Mouse (Mus musculus): Measurements from ENCODE around the gene Ciao1. TPM values are rescaled to one million over a fixed set of nuclear protein-coding genes. Genes with fewer than 3 reads are reported as not detected.
A peak's percentile ranks its signal among the peaks of the same experiment; 100 is the strongest.

The Ciao1 gene
- polyA plus RNA-seq, 1 experiment from 2014 or later = 53.7 TPM

GRCm38 (mm10) chr2:127269491-127270299, 22.1 kb upstream of the Ciao1 start, which contains the start of gene Stard7:
Gene Stard7 (plus strand): TSS chr2:127270218.
- peak; percentile 99 for ATAC-seq (ENCODE audit: insufficient number of reproducible peaks, low FRiP score)
- H3K9me3 ChIP-seq (replicated peaks) = no peaks in the 10 kb centered on the region
- H3K27ac ChIP-seq (ENCODE audit: poor library complexity, severe bottlenecking) = peak within 1 kb of the TSS; percentile 97
- H3K36me3 ChIP-seq = no peaks in the 10 kb centered on the region
- peak within 1 kb of the TSS; percentile 92 for H3K9ac ChIP-seq
- H3K4me2 ChIP-seq = peak within 1 kb of the TSS; percentile 88
- WGBS = under 1% methylated on average over 49 of the region's 49 CpGs
- H3K27me3 ChIP-seq (replicated peaks) = no peaks in the 10 kb centered on the region
- peak within 1 kb of the TSS; percentile 79 for H3K4me3 ChIP-seq
- H3K4me1 ChIP-seq (replicated peaks) = peaks cover 14% of the 10 kb centered on the region

DNA sequence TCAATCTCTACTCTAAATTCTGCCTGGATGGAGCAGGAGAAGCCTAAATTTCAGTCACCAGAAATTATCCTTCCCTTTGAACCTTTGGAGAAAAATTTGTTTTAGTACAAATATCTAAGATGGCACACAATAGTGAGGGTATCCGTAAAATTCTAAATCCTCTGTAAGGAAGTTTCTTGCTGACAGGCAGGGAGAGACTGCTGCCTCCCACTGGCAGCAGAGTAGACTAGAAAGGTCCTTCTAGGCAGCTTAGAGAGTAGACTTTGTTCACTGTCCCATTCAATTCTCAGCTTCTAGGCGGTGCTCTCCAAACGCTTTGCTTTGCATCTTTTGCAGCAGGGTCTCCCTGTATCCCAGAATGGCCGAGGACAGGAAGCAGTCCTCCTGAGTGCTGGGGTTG, 20.2 kb upstream of the Ciao1 start:
- no peaks in the 10 kb centered on the region for H3K9me3 ChIP-seq (replicated peaks)
- no peak overlapping the region for H3K27ac ChIP-seq (ENCODE audit: poor library complexity, severe bottlenecking)
- no peak overlapping the region for H3K4me2 ChIP-seq
- no peak for ATAC-seq (ENCODE audit: insufficient number of reproducible peaks, low FRiP score)
- peaks cover 7% of the 10 kb centered on the region; the same call in 1 of the 2 replicates for H3K4me1 ChIP-seq (replicated peaks)
- H3K36me3 ChIP-seq = no peaks in the 10 kb centered on the region
- WGBS = 40% methylated on average over 4 of the region's 4 CpGs
- H3K9ac ChIP-seq = no peak overlapping the region
- no peaks in the 10 kb centered on the region for H3K27me3 ChIP-seq (replicated peaks)
- H3K4me3 ChIP-seq = no peak overlapping the region

GRCm38 (mm10) chr2:127262480-127262879, 14.9 kb upstream of the Ciao1 start:
- no peak overlapping the region for H3K9ac ChIP-seq
- H3K4me1 ChIP-seq (replicated peaks) = no peaks in the 10 kb centered on the region
- no peaks in the 10 kb centered on the region for H3K27me3 ChIP-seq (replicated peaks)
- no peak overlapping the region for H3K27ac ChIP-seq (ENCODE audit: poor library complexity, severe bottlenecking)
- no peak for ATAC-seq (ENCODE audit: insufficient number of reproducible peaks, low FRiP score)
- no peak overlapping the region for H3K4me2 ChIP-seq
- no peak overlapping the region for H3K4me3 ChIP-seq
- H3K9me3 ChIP-seq (replicated peaks) = no peaks in the 10 kb centered on the region
- peaks cover 30% of the 10 kb centered on the region for H3K36me3 ChIP-seq

DNA sequence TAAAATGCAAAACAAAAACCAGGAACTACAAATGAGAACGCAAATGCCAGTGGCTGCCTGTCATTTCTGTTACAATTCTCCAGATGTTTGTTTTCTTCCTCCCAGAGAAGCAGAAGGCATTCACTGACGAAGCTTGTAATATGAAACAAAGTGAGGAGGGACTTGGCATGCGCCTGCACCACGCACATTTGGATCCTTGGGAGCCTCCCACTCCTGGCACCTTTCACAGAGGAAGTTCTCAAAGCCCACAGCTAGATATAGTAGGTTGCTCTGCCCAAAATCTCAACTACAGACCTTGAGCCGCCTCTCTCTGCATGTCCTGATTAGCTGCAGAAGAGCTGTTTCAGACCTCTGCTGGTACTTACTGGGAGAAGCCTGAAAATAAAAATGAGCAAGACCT, 11.7 kb upstream of the Ciao1 start:
- H3K9ac ChIP-seq = no peak overlapping the region

DNA sequence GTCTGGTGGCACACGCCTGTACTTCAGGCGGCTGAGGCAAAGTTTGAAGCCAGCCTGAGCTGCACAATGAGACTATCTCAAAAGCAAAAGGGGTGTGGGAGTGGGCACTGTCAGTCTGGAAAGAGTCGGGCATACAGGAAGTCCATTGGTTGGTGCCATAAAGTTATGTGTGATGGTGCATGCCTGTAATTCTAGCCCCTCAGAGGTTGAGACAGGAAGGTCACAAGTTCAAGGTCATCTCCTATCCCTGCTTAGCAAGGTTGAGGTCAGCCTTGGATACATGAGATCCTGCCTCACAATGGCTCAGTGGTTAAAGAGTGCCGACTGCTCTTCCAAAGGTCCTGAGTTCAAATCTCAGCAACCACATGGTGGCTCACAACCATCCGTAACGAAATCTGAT, 7.7 kb upstream of the Ciao1 start:
- no peaks in the 10 kb centered on the region for H3K27me3 ChIP-seq (replicated peaks)
- WGBS = 82% methylated on average over 6 of the region's 6 CpGs
- peaks cover 37% of the 10 kb centered on the region for H3K4me1 ChIP-seq (replicated peaks)
- no peak overlapping the region for H3K9ac ChIP-seq
- H3K27ac ChIP-seq (ENCODE audit: poor library complexity, severe bottlenecking) = no peak overlapping the region
- peaks cover 46% of the 10 kb centered on the region for H3K36me3 ChIP-seq
- no peaks in the 10 kb centered on the region for H3K9me3 ChIP-seq (replicated peaks)
- H3K4me3 ChIP-seq = no peak overlapping the region
- no peak overlapping the region for H3K4me2 ChIP-seq
- ATAC-seq (ENCODE audit: insufficient number of reproducible peaks, low FRiP score) = no peak

More for the DNA sequence above, 11.7 kb upstream of the Ciao1 start:
- peaks cover 12% of the 10 kb centered on the region; the same call in 1 of the 2 replicates for H3K4me1 ChIP-seq (replicated peaks)
- H3K4me3 ChIP-seq = no peak overlapping the region
- no peak for ATAC-seq (ENCODE audit: insufficient number of reproducible peaks, low FRiP score)
- H3K36me3 ChIP-seq = peaks cover 47% of the 10 kb centered on the region
- H3K9me3 ChIP-seq (replicated peaks) = no peaks in the 10 kb centered on the region
- H3K27me3 ChIP-seq (replicated peaks) = no peaks in the 10 kb centered on the region
- H3K27ac ChIP-seq (ENCODE audit: poor library complexity, severe bottlenecking) = no peak overlapping the region
- 88% methylated on average over 5 of the region's 5 CpGs for WGBS
- no peak overlapping the region for H3K4me2 ChIP-seq

DNA sequence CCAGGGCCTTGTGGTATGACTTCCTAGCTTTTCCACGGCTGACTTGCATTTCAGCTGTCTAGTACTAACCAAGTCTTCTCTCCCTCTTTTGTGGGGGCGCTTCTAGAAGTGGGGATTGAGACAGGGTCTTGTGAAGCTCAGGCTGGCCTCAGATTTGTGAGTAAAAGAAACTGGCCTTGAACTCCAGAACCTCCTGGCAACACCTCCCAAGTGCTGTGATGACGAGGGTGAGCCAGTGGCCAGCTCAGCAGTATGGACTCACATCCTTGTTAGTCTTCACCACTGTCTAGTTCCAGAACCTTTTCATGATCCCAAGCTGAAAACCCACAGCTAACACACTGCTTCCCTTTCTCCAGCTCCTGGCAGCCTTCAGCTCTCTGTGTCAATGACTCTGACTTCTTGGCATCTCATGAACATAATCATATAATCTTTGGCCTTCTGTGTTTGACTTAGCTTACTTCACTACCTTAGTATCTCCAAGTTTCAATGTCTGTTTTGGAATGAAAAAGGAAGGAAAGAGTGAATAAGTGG, 7.1 kb upstream of the Ciao1 start:
- Histone ChIP-seq H3K27ac (ENCODE audit: poor library complexity, severe bottlenecking) (no peak overlapping the region), H3K36me3 (peaks cover 43% of the 10 kb centered on the region), H3K4me3 (no peak overlapping the region), H3K27me3 (replicated peaks) (no peaks in the 10 kb centered on the region), H3K9me3 (replicated peaks) (no peaks in the 10 kb centered on the region), H3K4me1 (replicated peaks) (peaks cover 40% of the 10 kb centered on the region), H3K4me2 (no peak overlapping the region), H3K9ac (peak overlapping the region; percentile 4; the same call in 1 of the 2 replicates)
- 73% methylated on average over 3 of the region's 3 CpGs for WGBS
- no peak for ATAC-seq (ENCODE audit: insufficient number of reproducible peaks, low FRiP score)

DNA sequence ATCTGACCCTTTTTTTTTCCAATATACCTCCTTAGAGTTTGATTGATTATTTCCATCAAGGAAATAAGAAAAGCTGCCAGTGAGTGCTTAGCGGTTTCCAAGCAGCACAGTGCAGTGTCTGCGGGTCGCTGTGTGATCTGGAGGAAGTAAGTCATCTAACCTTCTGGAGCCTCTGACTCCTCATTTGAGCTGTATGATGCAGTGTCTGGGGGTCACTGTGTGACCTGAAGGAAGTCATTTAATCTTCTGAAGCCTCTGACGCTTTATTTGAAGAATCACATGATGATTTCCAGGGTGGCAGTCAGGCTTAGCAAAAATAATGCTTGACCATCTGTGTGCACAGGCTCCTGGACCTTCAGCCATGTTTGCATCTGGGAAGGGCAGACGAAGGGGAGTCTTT, 5.2 kb upstream of the Ciao1 start:
- Histone ChIP-seq H3K9ac (no peak overlapping the region), H3K4me1 (replicated peaks) (peaks cover 52% of the 10 kb centered on the region), H3K27me3 (replicated peaks) (no peaks in the 10 kb centered on the region), H3K4me2 (no peak overlapping the region), H3K9me3 (replicated peaks) (no peaks in the 10 kb centered on the region), H3K27ac (ENCODE audit: poor library complexity, severe bottlenecking) (peak overlapping the region; percentile 62; the same call in 1 of the 2 replicates), H3K4me3 (no peak overlapping the region), H3K36me3 (peaks cover 24% of the 10 kb centered on the region)
- 80% methylated on average over 5 of the region's 5 CpGs for WGBS
- no peak for ATAC-seq (ENCODE audit: insufficient number of reproducible peaks, low FRiP score)

DNA sequence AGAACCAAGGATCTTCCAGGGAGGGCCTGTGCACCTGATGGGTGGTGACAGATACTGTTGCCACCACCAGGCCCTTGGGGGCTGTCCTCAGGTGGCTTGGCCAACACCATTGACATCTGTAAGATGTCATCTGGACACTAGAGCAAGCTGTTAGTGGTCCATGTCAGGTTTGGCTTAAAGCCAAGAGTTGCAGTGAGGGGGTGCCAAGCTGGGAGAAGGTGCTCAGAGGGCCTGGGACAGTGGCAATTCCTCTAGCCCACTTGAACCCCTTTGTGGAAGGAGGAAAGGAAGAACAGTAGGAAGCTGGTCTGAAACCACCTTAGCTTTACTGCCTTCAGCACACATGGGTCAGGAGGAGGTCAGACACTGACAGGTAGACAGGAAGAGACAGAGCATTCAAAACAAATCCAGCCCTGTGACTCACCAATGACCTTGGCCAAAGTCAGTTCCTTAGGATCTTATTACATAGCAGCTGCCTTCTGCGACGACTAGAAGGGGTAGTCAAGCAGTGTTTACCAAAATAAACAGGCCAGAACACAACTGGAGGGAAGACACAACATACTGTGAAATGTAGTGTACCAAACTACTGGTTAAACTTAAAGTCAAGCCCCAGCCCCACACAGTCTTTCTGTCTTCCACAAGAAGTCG, 4.4 kb upstream of the Ciao1 start:
- no peak overlapping the region for H3K9ac ChIP-seq
- ATAC-seq (ENCODE audit: insufficient number of reproducible peaks, low FRiP score) = no peak
- H3K27ac ChIP-seq (ENCODE audit: poor library complexity, severe bottlenecking) = peak overlapping the region; percentile 62
- H3K4me1 ChIP-seq (replicated peaks) = peaks cover 53% of the 10 kb centered on the region
- peaks cover 16% of the 10 kb centered on the region for H3K36me3 ChIP-seq
- no peak overlapping the region for H3K4me2 ChIP-seq
- no peaks in the 10 kb centered on the region for H3K9me3 ChIP-seq (replicated peaks)
- no peaks in the 10 kb centered on the region for H3K27me3 ChIP-seq (replicated peaks)
- H3K4me3 ChIP-seq = no peak overlapping the region
- 49% methylated on average over 3 of the region's 3 CpGs for WGBS

DNA sequence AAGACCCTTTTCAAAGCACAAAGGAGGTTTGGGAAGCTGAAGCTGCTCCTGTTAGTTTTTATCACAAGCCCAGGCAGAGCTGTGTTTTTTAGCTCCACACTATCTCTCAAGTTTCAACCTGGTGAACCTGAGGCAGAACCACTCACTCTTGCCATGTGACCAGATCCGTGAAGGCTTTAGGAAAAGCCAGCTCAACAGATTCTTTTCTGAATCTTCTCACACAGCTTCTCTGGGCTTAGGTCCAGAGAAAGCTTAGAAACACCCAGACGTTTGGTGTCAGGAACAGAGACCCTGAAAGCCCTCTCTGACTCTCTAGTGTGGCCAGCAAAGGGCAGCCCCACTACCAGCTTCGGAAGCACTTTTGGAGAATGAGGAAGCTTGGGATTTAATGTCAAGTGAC, 3.8 kb upstream of the Ciao1 start:
- 55% methylated on average over 3 of the region's 3 CpGs for WGBS
- peaks cover 11% of the 10 kb centered on the region for H3K36me3 ChIP-seq
- no peaks in the 10 kb centered on the region for H3K9me3 ChIP-seq (replicated peaks)
- no peaks in the 10 kb centered on the region for H3K27me3 ChIP-seq (replicated peaks)
- peaks cover 58% of the 10 kb centered on the region for H3K4me1 ChIP-seq (replicated peaks)
- H3K4me2 ChIP-seq = no peak overlapping the region
- H3K27ac ChIP-seq (ENCODE audit: poor library complexity, severe bottlenecking) = peak overlapping the region; percentile 62; the same call in 1 of the 2 replicates
- ATAC-seq (ENCODE audit: insufficient number of reproducible peaks, low FRiP score) = no peak
- no peak overlapping the region for H3K9ac ChIP-seq
- no peak overlapping the region for H3K4me3 ChIP-seq

- 76% methylated on average over 9 of the region's 9 CpGs for WGBS
- Histone ChIP-seq H3K27me3 (replicated peaks) (no peaks in the 10 kb centered on the region), H3K4me3 (no peak overlapping the region), H3K4me1 (replicated peaks) (peaks cover 54% of the 10 kb centered on the region), H3K9me3 (replicated peaks) (no peaks in the 10 kb centered on the region), H3K36me3 (peaks cover 14% of the 10 kb centered on the region), H3K27ac (ENCODE audit: poor library complexity, severe bottlenecking) (no peak overlapping the region), H3K9ac (no peak overlapping the region), H3K4me2 (no peak overlapping the region)
- ATAC-seq (ENCODE audit: insufficient number of reproducible peaks, low FRiP score) = no peak
Observed at GRCm38 (mm10) chr2:127250291-127251008, 2.8 kb upstream of the Ciao1 start.
